Mouse (Mus musculus) telencephalon, adult 2 months (tissue): ENCODE data around the gene Snx29.

Experiments
- DNase-seq: peaks from one replicate; pipeline ENCODE4 v3.0.0-alpha.2; 2011; ENCODE audit warnings: low read depth, low spot score

The Snx29 gene

DNA sequence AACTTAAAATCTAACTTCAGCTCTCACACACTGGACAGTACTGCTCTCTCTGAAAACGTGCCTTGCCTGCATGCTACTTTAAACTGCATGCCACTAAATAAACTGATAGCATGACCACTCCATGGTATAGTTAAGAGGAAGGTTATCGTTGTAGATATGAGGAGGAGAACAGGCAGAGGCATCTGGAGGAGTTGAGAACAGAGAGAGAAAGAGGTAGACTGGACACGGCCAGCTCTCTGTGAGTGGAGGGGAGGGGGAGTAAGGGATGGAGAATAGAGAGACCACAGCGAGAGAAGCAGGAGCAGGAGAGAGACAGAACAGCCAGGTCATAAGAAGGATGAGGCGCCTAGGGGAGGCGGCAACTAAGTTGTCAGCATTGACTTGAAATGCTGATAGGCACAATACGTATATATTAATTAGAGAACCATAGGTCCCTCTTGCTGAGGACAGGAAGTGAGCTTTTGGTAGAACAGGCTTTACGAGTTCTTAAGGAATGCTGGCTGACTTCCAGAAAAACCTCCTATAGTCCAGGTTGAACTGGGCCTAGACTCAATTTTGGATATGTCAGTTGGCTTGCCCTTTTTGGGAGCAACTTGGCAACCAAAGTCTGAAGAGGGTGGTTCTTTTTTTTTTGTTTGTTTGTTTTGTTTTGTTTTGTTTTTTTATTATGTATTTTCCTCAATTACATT, 85.4 kb downstream of the Snx29 start:
- no peak for DNase-seq

DNA sequence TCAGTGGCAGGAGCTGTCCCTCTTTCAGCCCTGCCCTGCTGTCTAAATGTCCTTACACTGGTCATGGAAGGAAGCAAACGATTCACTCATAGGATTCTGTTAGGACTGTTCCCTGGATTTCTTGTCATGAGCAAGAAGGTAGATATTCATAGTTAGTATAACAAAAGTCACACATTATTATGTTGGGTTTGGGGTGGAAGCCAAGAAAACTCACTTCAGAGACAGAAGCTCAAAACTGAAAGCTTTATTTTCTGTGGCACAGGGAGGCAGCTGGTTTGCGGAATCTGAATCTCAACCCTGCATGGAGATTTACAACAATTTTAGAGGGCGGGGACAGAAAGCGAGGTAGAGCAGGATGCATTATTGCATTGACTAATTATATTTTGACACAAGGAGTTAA, 86.0 kb downstream of the Snx29 start:
- DNase-seq, result no peak

DNA sequence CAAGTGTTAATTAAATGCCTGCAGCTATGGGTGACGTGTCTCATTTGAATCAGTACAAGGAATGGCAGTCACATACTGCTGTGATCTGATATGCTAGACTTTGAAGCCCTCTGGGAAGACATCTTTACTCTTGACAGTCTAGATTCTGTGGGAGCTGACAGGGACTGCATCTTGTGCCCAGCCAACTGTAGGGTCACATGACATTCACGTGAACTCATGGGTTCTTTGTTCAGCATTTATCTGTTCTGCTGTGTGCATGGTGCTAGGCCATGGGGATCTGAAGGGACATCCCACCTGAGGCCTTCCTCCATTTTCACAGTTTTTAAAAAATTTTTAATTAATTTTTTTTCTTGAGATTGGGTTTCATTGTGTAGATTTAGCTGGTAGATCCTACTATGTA, 91.9 kb downstream of the Snx29 start:
- no peak for DNase-seq

DNA sequence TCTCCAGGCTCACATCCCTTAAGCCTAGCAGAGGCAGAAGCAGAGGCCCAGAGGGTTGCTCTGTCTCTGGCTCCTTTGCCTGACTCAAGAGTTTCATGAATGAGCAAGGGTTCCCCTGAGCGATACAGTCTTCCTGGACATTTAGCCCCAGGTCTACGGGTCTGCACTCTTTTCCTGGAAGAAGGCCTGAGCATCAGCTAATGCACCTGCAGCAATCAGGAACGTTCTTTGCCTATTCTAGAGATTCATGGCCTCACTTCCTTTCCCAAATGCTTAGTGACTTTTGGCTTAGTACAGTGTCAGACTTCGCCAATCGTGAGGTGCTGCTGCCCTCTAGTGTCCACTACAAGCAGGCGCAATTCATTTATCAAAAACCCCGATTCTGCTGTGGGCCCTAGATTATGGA, 95.5 kb downstream of the Snx29 start:
- DNase-seq, result peak; percentile 60

DNA sequence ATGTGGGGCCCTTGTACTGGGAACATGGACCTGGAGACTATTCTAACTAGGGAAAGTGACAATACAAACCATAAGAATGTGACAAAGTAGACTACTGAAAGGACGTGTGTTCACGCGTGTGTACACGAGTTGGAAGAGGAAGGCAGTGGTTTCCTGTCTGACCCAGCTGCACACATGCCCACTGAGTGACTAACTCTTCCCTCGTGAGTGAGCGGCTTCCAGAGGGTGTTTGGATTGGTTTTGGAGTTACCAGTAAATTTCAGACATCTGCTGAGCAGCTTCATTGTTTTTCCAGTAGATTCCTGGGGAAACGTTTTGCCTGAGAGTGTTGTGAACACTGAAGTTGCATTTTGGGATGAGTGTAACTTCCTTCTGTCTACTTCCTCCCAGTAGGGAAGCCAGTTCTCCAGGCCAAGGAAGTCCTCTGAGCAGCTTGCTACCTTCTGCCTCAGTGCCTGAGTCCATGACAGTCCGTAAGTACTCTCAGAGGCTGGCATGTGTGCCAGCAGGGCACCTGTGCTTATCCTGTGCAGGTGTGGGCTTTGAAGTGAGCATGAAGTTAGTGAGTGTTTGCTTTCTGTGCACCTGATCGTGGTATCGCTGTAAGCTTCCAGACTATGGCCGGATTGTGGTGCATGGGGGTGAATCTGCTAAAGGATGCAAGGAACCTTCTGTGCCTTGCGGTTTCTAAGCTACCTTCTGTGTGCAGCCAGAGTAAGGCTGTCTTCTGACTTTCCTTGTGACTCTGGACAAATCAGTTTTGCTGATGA, 97.8 kb downstream of the Snx29 start:
- no peak for DNase-seq

DNA sequence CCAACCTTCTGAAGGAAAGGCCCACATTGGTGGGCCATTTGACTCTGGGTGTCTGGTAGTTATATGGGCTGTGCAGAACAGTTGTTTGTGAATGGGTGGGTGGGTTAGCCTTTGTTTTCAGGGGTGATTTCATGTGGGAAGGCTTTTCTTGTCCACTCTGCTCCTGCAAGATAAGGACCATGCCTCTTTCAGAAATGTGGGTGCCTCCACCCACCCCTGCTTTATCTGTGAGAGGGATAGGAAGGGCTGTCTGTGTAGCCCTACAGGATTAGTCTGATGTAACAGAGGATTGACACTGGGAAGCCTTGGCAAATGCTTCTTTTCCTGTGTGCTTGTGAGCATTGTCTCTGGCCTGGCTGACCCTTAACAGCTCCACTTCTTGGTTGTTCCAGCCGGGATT, 99.5 kb downstream of the Snx29 start:
- DNase-seq, result no peak

DNA sequence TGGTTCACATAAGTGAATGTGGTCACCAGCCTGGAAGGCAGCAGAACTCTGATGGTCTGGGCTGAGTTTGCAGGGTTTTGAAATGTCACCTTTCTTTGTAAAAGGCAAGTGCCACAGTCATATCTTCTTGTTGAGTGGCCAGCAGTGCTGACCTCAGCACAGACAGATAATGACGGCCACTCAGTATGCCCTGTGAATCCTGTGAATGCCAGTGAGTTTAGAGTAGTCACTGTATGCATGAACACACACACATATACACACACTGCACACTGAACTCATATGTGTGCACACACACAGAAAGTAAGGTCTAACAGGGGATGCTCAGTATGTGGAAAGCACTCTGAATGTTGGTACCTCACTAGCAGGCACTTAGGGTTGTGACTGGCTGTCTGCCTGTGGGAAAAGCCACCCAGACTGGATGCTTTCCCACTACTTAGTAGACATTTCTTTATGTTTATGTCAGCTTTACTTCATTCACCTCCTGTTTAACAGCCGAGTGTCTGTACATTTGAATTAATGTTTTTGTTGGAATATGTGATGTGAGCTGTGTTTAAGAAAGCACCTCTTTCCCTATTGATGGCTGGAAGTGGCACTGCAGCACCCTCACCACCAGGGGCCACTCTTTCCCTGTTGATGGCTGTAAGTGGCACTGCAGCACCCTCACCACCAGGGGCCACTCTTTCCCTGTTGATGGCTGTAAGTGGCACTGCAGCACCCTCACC, 100.3 kb downstream of the Snx29 start:
- no peak for DNase-seq

DNA sequence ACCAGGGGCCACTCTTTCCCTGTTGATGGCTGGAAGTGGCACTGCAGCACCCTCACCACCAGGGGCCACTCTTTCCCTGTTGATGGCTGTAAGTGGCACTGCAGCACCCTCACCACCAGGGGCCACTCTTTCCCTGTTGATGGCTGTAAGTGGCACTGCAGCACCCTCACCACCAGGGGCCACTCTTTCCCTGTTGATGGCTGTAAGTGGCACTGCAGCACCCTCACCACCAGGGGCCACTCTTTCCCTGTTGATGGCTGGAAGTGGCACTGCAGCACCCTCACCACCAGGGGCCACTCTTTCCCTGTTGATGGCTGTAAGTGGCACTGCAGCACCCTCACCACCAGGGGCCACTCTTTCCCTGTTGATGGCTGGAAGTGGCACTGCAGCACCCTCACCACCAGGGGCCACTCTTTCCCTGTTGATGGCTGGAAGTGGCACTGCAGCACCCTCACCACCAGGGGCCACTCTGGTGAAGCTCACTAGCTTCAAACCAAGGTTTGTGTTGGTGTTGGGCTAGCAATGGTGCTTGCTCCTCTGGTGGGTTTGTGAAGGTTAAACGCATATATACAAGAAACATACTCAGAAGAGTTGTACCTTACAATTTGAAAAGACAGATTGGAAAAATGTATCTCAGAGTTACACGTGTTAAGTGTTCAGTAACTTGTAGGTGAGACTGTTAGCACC, 101.0 kb downstream of the Snx29 start:
- DNase-seq, result peak; percentile 41

DNA sequence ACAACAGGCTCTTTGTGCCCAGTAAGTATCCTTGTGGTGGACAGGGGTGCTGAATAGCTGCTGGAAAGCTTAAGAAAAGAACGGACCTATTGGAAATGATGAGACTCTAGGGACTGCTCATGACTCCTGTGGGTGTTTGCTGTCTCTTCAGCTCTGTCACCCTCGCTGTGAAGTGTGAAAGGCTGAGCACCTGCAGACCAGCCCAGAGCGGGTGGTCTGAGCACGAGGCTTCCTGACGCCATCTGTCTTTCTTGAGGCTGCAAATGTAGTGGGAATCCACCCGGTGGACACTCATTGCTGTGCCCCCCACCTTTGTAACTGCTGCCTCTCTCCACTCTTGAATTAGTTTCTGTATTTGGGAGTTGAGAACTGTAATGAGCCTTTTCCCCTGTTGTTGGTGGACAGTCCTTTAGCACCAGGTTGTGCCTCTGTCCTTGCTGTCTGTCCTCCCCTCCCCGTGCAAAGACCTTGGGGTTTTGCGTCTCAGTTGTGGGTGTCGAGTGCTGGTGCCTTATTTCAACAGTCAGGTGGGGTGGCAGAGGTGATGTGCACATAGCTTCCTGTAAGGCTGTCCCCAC, 101.9 kb downstream of the Snx29 start:
- DNase-seq, result no peak

DNA sequence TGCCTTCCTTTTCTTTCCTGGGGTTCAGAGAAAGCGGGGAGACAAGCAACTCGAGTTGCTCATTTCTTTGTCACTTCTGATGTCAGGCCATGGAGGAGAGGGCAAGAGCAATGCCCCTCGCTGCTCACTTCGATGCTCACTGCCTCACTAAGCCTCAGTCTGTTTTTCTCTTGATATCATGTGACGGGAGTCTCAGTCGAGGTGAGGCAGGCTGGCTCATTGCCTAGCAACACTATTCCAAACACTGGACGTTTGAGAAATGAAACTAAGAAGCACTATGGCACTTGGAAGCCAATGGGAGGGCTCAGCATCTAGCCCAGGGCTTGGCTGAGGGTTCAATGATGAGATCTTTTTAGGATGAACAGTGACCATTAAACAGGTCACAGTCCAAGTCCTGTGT, 102.6 kb downstream of the Snx29 start:
- DNase-seq, result no peak

DNA sequence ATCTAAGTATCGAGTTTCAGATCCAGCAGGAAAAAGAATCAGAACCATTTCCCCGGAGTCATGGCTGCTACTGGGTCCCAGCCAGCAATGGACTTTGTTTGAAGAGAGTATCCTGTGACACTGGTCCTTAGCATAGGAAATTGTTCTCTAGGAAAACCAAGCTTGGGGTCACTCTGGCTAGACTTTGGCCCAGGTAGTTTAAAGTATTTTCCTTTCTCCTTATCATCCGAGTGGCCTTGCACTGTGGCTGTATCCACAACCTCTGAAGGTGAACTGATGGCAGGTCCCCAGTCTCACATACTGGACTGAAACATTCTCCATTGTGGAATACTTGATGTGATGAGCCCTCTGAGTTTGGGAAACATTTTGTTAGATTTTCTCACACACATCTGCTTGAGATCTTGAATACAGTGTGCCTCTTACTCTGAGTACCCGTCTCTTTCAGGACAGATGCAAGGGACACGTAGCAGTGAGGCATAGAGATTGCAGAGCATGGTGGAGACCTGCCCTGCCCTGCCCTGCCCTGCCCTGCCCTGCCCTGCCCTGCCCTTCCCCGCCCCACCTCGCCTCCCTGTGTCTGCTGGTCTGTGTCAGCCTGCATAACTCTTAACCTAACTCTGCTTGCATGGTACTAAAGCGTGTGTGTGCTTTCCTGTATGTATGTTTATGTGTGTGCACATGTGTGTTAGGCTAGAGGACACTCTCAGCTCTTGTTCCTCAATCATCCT, 104.3 kb downstream of the Snx29 start:
- no peak for DNase-seq

DNA sequence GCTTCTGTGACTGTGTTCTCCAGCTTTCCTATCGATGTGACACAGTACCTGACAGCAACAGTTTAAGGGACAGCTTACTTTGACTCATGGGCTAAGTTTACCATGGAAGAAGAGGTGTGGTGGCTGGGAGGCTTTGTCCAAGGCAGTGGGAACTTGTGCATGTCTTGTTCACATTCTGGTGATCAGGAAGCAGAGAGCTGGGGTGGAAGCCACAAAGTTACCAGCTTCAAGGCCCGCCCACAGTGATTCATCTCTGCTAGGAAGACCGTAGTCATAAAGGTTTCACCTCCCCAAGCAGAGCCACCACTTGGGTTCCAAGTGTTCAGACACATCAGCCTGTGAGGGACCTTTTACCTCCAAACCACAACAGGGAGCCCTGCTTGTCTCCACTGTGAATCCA, 107.1 kb downstream of the Snx29 start:
- DNase-seq, result no peak

DNA sequence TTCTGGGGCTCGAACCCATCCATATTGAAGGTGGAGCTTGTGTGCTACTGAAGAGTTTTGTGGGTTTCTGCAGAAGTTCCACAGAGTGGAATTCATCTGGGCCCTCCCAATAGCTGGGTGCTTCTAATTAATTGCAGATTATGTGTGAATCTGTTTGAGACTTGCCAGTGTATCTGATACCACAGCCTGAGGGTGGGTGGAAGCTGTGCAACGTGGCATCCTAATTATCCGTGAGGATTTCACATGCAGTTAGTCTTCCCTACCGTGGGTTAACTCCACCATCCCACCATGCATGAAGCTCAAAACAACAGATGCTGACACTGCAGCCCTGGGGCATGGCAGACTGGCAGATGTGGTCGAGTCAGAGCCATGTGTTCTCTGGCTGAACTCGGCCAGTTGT, 107.8 kb downstream of the Snx29 start:
- DNase-seq, result no peak

DNA sequence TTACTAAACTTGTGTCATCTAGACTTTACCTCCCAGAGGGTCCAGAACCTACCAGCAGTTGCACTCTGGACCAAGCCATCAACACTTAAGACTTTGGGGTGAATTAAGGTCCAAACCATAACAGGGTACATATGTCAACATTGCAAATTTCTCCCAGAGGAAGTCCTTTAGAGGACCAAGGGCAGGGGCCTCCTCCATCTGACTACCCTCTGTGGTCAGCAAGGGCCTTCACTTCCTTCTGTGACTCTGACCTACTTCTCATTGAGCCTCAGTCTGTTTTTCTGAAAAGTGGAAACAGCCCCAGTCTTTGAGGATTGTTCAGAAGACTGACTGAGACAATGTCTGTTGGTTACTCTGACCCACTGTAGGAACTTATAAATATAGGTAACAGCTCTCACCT, 111.1 kb downstream of the Snx29 start:
- no peak for DNase-seq

DNA sequence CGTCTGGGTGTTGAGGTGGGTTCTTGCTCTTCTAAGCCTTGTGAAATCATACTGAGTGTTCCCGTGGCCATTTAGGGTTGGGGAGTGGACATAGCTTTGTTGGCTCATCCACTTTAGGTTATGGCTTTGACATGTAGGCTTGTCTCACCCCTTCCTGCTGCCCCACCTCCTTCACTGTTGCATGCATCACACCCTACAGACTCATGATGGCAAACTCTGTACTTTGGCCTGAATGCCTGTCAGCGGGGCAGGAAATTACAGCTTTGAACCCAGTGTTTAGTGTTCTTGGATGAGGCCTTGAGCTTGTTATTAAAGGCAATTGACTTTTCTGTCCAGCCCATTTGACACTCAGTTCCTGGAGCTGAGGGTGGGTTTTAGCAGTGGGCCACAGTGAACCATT, 114.9 kb downstream of the Snx29 start:
- no peak for DNase-seq

DNA sequence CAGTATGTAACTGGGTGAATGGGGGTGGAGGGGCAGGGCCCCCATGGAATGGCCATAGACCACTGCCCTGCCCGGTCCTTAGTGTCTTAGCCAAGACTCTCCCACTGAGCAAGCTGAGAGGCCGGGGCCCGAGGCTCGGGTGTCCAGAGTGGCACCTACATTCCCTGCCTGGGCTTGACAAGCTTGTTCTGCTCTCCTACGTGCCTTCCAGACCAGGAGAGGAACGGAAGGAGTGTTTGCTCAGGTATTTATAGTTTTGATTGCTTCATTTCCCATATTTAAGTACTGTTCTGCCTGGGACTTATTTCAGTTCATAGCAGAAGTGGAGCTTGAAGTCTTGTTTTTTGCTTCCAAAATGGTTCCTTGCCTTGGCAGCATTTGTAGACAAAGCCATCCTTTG, 116.7 kb downstream of the Snx29 start:
- DNase-seq, result no peak

DNA sequence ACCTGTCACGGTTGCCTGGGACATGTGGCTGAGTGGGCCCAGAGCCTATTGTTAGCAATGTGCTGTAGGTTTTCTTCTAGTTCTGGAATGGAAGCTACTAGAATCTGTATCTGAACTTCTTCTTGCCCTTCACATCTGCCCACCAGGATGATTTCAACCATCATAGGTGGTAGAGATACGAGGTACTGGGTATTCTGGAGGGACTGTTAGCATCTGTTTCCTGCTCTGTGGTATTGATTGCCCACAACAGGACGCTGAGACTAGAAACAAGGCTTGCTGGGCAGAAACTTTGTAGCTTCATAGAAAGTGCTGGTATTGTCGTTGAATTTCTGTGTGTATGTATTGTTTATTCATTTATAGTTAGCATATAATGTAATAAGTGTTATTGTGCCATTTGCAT, 118.9 kb downstream of the Snx29 start:
- DNase-seq, result no peak

DNA sequence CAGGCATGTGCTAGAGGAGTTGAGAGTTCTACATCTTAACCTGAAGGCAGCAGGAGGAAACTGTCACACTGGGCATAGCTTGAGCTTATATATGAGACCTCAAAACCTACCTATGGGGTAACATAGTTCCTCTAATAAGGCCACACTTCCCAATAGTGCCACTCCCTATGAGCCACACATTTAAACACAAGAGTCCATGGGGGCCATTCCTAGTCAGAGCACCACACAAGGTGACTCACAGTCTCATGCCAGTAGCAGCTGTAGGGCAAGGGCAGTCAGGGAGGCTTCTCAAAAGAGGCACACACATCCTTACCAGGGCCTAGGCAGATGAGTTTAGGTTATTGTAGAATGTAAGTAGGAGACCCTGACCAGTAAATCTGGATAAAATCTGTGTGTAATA, 119.8 kb downstream of the Snx29 start:
- no peak for DNase-seq

DNA sequence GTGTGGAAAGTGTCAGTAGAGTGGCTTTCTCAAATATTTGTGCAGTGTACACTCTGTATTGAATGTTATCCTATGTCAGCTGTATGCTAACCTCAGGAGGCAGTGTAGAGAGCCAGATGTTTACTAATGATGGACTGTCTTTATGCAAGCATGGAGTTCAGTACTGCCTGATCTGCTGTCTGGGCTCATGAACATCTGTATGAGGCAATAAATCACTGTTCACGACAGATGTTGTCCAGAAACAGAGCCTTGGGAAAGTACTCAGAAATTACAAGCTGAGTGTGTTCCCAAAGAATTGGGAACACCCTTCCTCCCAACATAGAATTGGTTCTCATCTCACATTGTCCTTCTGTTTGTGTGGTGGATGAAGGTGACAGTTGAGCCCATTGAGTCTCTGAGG, 121.9 kb downstream of the Snx29 start:
- no peak for DNase-seq

DNA sequence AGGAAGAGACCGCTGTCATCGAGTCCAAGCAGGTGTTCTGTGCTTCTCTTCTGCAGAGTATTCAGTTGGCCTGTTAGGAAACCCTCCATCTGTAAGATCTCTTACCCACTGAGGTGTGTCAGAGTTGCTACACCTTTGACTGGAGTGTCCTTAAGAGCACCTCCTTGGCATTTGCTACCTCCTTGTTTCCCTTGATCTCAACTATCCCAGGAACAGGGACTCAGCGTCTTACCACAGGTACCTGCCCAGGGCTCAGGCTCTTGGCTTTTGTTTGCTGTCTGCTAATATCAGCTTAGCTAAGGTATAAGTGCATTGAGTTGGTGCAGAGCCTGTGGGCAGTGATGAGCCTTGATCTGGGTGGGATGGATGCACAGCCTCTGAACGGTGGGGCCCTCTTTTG, 124.3 kb downstream of the Snx29 start:
- DNase-seq, result no peak

DNA sequence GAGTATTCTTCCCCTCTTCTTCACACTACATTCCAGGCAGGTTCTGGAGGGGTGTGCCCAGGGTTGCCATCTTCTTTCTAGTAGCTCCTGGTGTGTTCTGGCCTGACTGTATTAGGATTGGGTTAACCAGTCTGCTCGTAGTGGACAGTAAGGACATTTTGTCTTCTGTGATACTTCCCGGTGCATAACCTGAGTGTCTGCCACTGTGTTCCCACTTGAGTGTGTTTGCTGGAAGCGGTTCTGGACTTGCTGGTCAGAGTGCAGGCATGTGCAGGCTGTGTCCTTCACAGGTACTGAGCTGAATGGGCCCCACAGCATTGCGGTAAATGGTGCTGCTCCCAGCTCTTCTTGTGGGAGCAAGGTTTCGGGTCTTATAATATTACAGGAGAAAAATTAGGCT, 125.2 kb downstream of the Snx29 start:
- DNase-seq, result no peak
